Mouse (Mus musculus) inflammation-experienced regulatory T-cells, adult 6 months (primary cell): ENCODE results near the gene Cntf. TPM values are rescaled to one million over a fixed set of nuclear protein-coding genes. Genes with fewer than 3 reads are reported as not detected.

ENCODE experiments used
- ATAC-seq: one replicate; pipeline ENCODE4 v1.8.0; 2017
- polyA plus RNA-seq, 3 experiments: library from polyadenylated mRNA; unstranded; fragments of 100-300 nt; shearing (Covaris generic); gene quantifications; one replicate each; pipeline ENCODE4 v1.2.1; 2017

Cntf gene
- polyA plus RNA-seq, result 1 to 10 TPM; 2.4 to 4.2 (median 3.7) TPM

- no peak for ATAC-seq
Observed at GRCm38 (mm10) chr19:12765308-12765707, at the start of gene Cntf. TSS of gene Cntf (minus strand) at chr19:12765632.

DNA sequence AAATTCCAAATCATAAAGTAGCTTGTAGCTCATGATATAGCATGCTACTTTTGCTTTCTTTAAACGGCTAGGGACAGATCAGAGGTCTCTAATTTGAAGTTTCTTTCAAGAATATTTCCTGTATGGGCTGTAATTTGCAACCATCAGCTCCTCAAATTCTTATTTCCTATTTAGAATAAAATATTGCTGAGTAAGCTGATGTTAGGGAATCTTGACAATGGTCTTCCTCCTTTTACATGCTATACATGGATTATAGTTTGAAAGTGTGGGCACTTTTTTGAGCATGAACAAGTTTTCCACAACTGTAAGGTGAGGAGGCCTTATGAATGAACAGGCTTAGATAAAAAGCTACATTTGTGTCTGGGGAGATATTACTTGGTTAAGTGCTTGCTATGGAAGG lies 48.5 kb upstream of the Cntf start:
- ATAC-seq, result no peak

GRCm38 (mm10) chr19:12812644-12813364 lies 47.4 kb upstream of the Cntf start:
- no peak for ATAC-seq

DNA sequence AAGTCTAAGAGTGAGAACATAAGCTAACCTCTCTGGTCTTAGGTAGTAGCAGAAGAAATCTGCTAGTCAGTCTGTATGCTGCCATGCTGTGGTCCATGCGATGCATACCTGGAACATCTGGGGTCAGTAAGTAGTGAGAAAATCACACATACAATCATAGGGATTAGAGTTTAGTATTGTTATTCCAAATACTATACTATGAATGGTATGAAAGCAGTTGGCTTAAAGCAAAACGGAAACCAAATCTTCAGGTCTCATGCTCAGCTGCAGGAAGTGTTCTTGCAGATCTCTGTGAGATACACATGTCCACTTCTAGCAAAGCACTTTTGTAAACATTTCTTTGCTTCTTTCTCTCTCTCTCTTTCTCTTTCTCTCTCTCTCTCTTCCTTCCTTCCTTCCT lies 40.8 kb upstream of the Cntf start:
- peak; percentile 84 for ATAC-seq

DNA sequence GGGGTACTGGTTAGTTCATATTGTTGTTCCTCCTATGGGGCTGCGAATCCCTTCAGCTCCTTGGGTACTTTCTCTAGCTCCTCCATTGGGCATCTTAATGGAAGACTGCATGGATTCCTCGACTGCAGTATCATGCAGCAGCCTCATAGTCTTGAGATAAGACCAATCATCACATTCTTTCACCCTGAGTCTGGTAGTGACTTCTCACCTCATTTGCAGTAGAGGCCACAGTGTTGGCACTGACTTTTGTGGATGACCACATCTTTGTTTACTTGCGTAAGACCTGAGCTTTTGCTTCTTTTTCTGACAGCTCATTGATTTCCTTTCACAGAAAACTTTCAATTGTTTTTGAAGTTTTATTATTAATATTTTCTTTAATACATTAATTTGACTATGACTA lies 40.3 kb upstream of the Cntf start:
- ATAC-seq, result peak; percentile 5

DNA sequence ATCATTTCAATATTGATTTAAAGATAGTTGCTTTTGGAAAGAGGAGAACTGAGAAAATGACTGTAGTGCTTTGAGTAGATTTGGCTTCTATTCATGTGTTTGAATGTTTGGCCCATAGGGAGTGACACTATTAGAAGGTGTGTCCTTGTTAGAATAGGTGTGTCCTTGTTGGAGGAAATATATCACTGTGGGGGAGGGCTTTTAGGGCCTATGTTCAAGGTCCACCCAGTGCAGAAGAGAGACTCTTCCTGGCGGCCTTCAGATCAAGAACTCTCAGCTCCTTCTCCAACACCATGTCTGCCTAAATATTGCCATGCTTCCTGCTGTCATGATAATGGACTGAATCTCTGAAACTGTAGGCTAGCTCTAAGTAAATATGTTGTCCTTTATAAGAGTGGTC lies 38.8 kb upstream of the Cntf start:
- no peak for ATAC-seq

GRCm38 (mm10) chr19:12802830-12803229 lies 37.4 kb upstream of the Cntf start:
- no peak for ATAC-seq

GRCm38 (mm10) chr19:12801046-12801445 lies 35.6 kb upstream of the Cntf start:
- no peak for ATAC-seq

DNA sequence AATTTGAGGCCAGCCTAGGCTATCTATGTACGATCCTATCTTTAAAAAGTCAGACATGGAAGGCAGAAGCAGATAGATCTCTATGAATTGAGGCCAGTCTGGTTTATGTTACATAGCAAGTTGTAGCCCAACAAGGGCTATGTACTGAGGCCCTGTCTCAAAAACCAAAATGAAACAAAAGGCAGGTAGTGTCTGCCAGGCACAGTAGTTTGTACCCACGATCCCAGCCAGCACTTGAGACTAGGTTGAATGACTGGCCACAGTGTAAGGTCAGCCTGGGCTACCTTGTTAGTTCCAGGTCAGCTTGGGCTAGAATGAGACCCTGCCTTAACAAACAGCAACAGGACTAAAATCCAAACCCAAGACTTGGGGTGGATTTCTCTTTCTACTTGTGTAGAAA lies 35.2 kb upstream of the Cntf start:
- ATAC-seq, result no peak

DNA sequence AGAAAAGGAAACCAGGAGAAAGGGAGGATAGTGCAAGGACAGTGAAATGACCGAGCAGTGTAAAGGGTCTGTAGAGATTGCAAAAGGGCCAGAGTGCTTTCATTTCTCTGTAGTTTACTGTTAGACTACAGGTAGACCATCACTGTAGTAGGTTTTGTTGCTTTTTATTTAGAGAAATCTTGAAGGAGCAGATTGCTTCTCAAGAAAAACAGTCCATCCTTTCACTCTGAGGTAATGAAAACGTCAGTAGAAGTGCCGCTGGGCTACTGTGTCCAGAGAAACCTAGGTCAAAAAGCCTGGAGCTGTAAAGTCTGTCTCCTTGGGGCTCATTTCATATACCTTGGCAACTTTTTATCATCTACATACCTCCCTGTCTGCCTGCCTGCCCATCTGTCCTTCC lies 33.6 kb upstream of the Cntf start:
- no peak for ATAC-seq

DNA sequence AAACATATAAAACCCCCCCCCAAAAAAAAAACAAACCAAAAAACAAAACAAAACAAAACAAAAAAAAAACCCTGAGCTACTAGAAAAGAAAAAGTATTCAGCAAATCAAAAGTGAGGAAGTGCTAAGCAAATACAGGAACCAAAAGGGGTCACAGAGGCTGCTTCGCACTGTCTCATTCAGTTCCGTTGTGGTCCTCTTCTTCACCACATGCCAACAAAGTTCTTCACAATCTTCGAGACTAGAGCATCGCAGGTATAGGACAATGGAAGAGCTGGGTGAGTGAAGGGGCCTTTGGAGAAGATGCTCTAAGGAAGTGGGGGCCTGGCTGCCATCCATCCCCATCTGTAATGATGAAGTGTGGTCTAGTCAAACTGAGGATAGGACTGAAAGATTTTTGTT lies 33.0 kb upstream of the Cntf start:
- ATAC-seq, result no peak

DNA sequence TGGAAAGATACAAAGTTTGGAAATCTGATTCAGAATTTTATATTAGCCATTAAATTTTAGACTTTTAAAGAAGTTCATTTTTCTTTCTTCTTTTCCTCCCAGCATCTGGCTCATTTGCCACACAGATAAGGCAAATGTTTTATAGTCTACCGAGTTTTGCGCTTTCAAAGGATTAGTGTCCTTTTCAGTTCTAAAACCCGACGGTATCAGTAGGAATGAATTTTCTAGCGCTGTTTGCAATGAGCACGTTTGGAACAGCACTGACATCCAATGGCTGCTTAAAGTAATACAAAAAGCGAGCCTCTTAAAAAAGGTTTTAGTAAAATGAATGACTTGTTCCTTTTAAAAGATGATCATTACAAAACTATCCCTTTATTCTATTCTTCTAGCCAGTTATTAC lies 31.6 kb upstream of the Cntf start:
- no peak for ATAC-seq

- ATAC-seq, result peak; percentile 75
Observed at GRCm38 (mm10) chr19:12796328-12796931, 31.0 kb upstream of the Cntf start.

DNA sequence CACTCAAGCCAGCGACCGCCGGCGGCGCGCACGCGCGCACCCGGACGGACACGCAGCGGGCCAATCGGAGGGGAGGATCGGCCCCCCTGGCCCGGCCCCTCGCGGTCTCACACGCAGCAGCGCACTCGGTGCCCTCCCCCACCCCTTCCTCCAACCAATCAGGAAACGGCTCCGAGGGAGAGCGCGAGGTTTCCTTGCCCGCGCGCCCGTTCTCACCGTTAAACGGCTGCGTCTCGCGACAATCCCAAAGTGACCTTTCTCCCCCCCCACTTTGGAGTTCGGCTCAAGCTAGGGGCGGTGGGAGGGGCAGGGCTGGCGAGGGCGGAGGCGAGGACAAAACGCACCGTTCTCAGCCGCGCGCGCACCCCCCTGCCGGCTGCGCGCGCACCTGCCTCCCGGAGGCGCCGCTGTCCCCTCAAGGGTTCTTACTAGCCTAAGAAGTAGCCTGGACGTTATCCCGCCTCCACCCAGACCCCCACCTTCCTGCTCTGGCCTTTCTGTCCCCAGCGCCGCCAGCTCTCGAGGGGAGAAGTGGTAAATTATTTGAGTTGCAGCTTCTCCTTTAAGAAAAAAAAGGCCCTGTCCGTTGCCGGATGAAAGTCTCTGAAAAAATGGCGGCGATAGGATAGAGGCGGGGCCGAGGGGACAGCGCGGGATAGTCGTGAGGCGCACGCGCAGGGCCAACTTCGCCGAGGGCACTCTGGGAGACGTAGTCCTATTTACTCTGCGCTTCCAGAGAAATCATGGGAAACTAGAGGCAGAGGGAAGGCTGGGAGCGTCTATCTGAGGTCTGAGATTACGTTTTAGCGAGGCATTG lies 30.3 kb upstream of the Cntf start, which contains the start of the genes Zfp91 and Lpxn:
Gene Zfp91, minus strand, starts transcription at position 616 of the 817 bp plus-strand sequence.
Gene Lpxn, plus strand, starts transcription at position 683 of the 817 bp plus-strand sequence.
- peak; percentile 62 for ATAC-seq

DNA sequence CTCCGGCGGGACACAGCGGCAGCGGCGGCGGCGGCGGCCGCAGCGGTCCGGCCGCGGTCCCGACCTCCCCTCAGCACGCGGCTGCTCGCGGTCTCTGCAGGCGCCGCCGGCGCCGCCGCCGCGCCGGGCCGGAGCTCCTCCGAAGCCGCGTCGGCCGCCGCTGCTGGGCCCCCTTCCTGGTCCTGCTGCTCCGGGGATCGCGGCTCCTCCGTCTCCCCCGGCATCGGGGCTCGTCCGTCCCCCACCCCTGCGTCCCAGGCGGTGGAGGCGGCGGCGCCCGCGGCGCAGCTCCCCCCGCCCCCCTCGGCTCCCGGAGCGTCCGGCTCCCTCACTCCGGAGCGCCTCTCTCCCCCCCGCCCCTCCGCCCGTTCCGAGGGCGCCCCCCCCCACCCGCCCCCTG lies 29.7 kb upstream of the Cntf start:
- no peak for ATAC-seq

DNA sequence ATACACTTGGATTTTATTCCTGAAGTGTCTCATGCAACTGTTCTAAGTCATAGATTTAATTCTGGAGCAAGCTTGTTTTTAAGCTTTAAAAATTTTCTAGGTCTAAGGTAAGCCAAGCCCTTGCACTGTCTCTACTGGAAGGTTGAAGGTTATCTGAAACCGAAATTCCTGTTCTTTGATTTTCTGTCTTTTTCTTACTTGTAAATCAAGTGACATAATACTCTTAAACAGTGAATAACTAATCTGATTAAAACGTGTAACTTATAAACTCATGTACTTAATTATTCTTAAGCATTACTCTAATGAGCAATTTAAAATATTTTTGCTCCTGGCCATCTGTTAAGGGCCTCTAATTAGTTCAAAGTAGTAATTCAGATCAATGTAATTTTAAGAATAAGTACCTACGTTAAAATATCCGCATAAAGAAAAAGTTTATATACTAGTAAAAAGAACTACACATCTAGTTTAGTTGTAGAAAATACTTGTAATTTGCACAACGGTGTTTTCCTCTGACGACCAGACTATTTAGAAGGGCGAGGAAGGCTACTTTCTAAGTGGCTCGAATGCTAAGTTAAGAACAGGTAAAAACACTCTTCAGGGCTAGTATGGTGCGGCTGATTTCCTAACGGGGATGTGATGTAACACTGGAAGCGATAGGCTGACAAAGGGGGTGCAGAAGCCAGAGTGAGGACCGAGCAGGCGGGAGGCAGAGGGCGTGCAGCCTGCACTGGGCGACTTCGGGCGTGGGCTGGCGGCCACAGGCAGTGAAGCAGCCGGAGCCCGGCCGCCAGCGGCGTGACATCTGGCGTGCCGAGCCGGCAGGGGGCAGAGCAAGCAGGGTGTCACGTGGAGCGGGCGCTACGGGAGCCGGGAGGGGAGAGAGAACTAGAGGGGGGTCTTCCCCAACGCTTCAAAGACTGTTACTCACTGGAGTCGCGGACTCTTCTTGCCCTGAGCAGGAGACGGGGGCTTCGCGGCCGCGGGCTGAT lies 28.9 kb upstream of the Cntf start:
- peak; percentile 29 for ATAC-seq

GRCm38 (mm10) chr19:12792374-12792773 lies 26.9 kb upstream of the Cntf start:
- ATAC-seq, result no peak

DNA sequence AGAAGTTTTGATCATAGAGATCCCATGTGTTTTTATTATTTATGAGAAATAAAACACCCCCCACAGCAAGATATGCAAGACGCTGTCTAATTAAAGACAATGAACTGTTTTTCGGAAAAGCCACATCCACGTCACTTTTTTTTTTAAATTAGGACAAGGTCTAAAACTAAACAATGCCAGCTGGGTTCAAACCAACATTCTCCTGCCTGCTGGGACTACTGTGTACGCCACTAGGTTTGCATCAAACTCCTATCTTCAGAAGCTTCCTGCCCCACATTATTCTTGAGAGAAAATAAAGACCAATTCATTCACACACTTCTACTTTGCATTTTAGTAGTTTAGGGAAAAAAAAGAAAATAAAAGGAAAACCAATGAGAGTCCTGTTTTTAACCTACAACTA lies 22.3 kb upstream of the Cntf start:
- no peak for ATAC-seq

GRCm38 (mm10) chr19:12786803-12787395 lies 21.5 kb upstream of the Cntf start:
- no peak for ATAC-seq

DNA sequence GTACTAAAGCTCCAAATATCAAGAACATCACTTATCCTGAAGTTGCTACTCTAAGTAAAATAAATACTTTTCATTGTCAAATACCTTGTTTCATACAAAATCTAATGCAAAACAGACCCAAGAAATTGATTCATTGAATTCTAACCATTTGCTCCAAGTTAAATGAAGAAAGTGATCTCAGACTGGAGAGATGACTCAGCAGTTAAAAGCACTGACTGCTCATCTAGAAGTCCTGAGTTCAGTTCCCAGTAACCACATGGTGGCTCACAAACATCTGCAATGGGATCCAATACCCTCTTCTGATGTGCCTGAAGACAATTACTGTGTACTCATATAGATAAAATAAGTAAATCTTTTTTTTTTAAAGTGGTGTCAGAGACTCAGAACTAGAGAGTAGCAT lies 15.0 kb upstream of the Cntf start:
- no peak for ATAC-seq

DNA sequence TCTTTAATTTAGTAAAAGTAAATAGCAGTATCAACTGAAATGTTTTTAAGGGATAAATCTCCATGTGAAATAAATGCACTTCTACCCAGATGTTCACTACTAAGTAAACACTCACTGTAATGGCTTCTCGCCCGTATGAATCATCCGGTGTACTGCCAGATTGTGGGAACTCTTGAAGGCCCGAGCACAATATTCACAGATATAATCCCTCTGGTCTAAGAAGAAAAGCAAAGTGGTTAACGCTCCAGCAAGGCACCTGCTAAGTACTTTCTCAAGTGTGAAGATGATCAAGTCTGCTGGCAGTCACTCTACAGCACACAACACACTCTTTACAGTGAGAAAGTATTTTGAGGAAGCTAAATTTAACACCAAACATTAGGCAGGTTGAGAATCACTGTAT lies 5.5 kb upstream of the Cntf start:
- ATAC-seq, result no peak
